Mouse (Mus musculus) midbrain, postnatal 0 days (tissue): Measurements from ENCODE around the gene Baiap2l2. TPM values are rescaled to one million over a fixed set of nuclear protein-coding genes. Genes with fewer than 3 reads are reported as not detected.
"Not testable (repeated sequence)": the region's sequence is repeated elsewhere in the genome, so short reads cannot be mapped to it uniquely, and the experiment has no call there.

Experiments
- ATAC-seq: fragments of 200-750 bp; cut with Nextera tagmentation; 2 replicates; pipeline ENCODE4 v1.8.0; 2017; ENCODE audit warnings: moderate number of reproducible peaks, mild to moderate bottlenecking, moderate TSS enrichment, moderate library complexity; ENCODE audit not compliant: low FRiP score
- DNase-seq: peaks from one replicate; pipeline ENCODE4 v3.0.0-alpha.2; 2015; ENCODE audit warnings: low spot score
- H3K27ac ChIP-seq: fragments of 300-500 bp; sonication (generic); 2 replicates; pipeline ENCODE4 v1.5.1; 2014; ENCODE audit warnings: low read depth, mild to moderate bottlenecking, low read length, mixed read lengths
- H3K27me3 ChIP-seq: fragments of 300-500 bp; sonication (generic); 2 replicates; pipeline ENCODE4 v1.6.1; 2014; ENCODE audit warnings: low read length, control low read depth, mixed read lengths; ENCODE audit not compliant: insufficient read depth
- H3K36me3 ChIP-seq: fragments of 300-500 bp; sonication (generic); 2 replicates; pipeline ENCODE4 v1.6.1; 2014; ENCODE audit warnings: low read length, control low read depth, mixed read lengths; ENCODE audit not compliant: insufficient read depth
- H3K4me1 ChIP-seq: fragments of 300-500 bp; sonication (generic); 2 replicates; pipeline ENCODE4 v1.6.1; 2014; ENCODE audit warnings: mild to moderate bottlenecking, control low read depth, antibody characterized with exemption, low read length, mixed read lengths; ENCODE audit not compliant: insufficient read depth
- H3K4me2 ChIP-seq: fragments of 300-500 bp; sonication (generic); 2 replicates; pipeline ENCODE4 v1.6.1; 2014; ENCODE audit warnings: low read depth, mild to moderate bottlenecking, low read length, mixed read lengths; ENCODE audit not compliant: poor library complexity, severe bottlenecking
- H3K4me3 ChIP-seq: fragments of 300-500 bp; sonication (generic); 2 replicates; pipeline ENCODE4 v1.5.1; 2014; ENCODE audit warnings: low read depth, mild to moderate bottlenecking, low read length, moderate library complexity
- H3K9ac ChIP-seq: fragments of 300-500 bp; sonication (generic); replicated peaks from 2 replicates; pipeline ENCODE4 v1.6.1; 2014; ENCODE audit warnings: mild to moderate bottlenecking, low read length, moderate library complexity, mixed read lengths; ENCODE audit not compliant: poor library complexity, severe bottlenecking
- H3K9me3 ChIP-seq: fragments of 300-500 bp; sonication (generic); 2 replicates; pipeline ENCODE4 v1.6.1; 2016; ENCODE audit warnings: low read length, control low read depth
- CTCF ChIP-seq: IDR thresholded peaks from 2 replicates; pipeline ENCODE4 v1.5.1; 2016; ENCODE audit warnings: antibody characterized with exemption, mild to moderate bottlenecking
- WGBS: fragments of 180-500 bp; shearing (Covaris S2); extraction: QIAGEN DNeasy Blood & Tissue Kit; methylation state at CpG from one replicate; pipeline ENCODE4 v1.1.7; 2014; 5-methylcytosine and 5-hydroxymethylcytosine counted together
- polyA plus RNA-seq: library from polyadenylated mRNA; unstranded; fragments of >200 nt; fragmentation: Nextera tagmentation; extraction: Ambion mirVana; gene quantifications from 2 replicates; pipeline ENCODE4 v1.2.1, GENCODE M21; 2015
- total RNA-seq: library from RNA; depleted of rRNA; stranded (reverse); fragments of >200 nt; gene quantifications from 2 replicates; pipeline ENCODE4 v1.2.3, GENCODE M21; 2014

The Baiap2l2 gene
- total and polyA plus RNA-seq, 2 experiments from 2014 or later: 3.1 to 8.5 TPM

- peak; percentile 85 for ATAC-seq
- under 1% methylated on average over 51 of the region's 51 CpGs for WGBS
- TF ChIP-seq CTCF: peak; percentile 30; the same call in 1 of the 2 replicates
- Histone ChIP-seq H3K4me3 (peak within 1 kb of the TSS; percentile 80), H3K4me2 (peak within 1 kb of the TSS; percentile 97), H3K36me3 (peaks cover 7% of the 10 kb centered on the region; the same call in 1 of the 2 replicates), H3K27me3 (no peaks in the 10 kb centered on the region), H3K4me1 (0 out of 2 replicates have a peak, but pooled peaks cover 9% of the 10 kb centered on the region), H3K9ac (peak within 1 kb of the TSS; percentile 97), H3K27ac (peak within 1 kb of the TSS; percentile 92), H3K9me3 (no peaks in the 10 kb centered on the region)
- peak; percentile 89 for DNase-seq
These were observed 56.1 kb downstream of the Baiap2l2 start, which contains the start of the genes Pick1 and Gm49486 for GRCm38 (mm10) chr15:79229058-79229821. Pick1 (plus strand) TSS chr15:79229173. Gm49486 (plus strand) TSS chr15:79229391.

GRCm38 (mm10) chr15:79225780-79226179, 59.6 kb downstream of the Baiap2l2 start:
- 64% methylated on average over 2 of the region's 2 CpGs for WGBS
- not testable (repeated sequence) for ATAC-seq, DNase-seq

GRCm38 (mm10) chr15:79224685-79225084, 60.7 kb downstream of the Baiap2l2 start:
- Histone ChIP-seq H3K36me3 (no peaks in the 10 kb centered on the region), H3K9ac (no peak overlapping the region), H3K27ac (no peak overlapping the region), H3K4me1 (0 out of 2 replicates have a peak, but pooled peaks cover 4% of the 10 kb centered on the region), H3K4me2 (no peak overlapping the region), H3K4me3 (no peak overlapping the region), H3K27me3 (no peaks in the 10 kb centered on the region), H3K9me3 (no peaks in the 10 kb centered on the region)
- DNase-seq (peak; percentile 85), ATAC-seq (peak; percentile 38; the same call in 1 of the 2 replicates)
- peak; percentile 97 for TF ChIP-seq CTCF
- 6% methylated on average over 5 of the region's 5 CpGs for WGBS

More at GRCm38 (mm10) chr15:79225780-79226179, 59.6 kb downstream of the Baiap2l2 start:
- not testable (repeated sequence) for H3K9me3 ChIP-seq, H3K4me1 ChIP-seq, H3K9ac ChIP-seq, H3K27me3 ChIP-seq, H3K27ac ChIP-seq, H3K36me3 ChIP-seq, H3K4me2 ChIP-seq, H3K4me3 ChIP-seq
- peak; percentile 18; the same call in 1 of the 2 replicates for TF ChIP-seq CTCF

- no peak for ATAC-seq
- WGBS: 9% methylated on average over 5 of the region's 5 CpGs
- H3K9me3 ChIP-seq: no peaks in the 10 kb centered on the region
These were observed 61.7 kb downstream of the Baiap2l2 start for GRCm38 (mm10) chr15:79223641-79224040.

GRCm38 (mm10) chr15:79219572-79219971, 65.8 kb downstream of the Baiap2l2 start:
- Histone ChIP-seq H3K4me3 (no peak overlapping the region), H3K36me3 (no peaks in the 10 kb centered on the region), H3K9me3 (no peaks in the 10 kb centered on the region), H3K4me1 (no peaks in the 10 kb centered on the region), H3K9ac (no peak overlapping the region), H3K27ac (no peak overlapping the region), H3K27me3 (no peaks in the 10 kb centered on the region), H3K4me2 (no peak overlapping the region)
- WGBS: 0% methylated on average over 1 of the region's 1 CpGs
- no peak for TF ChIP-seq CTCF
- ATAC-seq: no peak
- DNase-seq: no peak

More at GRCm38 (mm10) chr15:79223641-79224040, 61.7 kb downstream of the Baiap2l2 start:
- Histone ChIP-seq H3K27me3 (no peaks in the 10 kb centered on the region), H3K36me3 (no peaks in the 10 kb centered on the region), H3K4me2 (no peak overlapping the region), H3K4me3 (no peak overlapping the region), H3K4me1 (0 out of 2 replicates have a peak, but pooled peaks cover 4% of the 10 kb centered on the region), H3K27ac (no peak overlapping the region), H3K9ac (no peak overlapping the region)
- DNase-seq: no peak
- TF ChIP-seq CTCF: no peak

GRCm38 (mm10) chr15:79216191-79216590, 69.1 kb downstream of the Baiap2l2 start:
- no peaks in the 10 kb centered on the region for H3K9me3 ChIP-seq
- no peak overlapping the region for H3K27ac ChIP-seq
- ATAC-seq (no peak), DNase-seq (no peak)
- H3K27me3 ChIP-seq: no peaks in the 10 kb centered on the region
- WGBS: 84% methylated on average over 3 of the region's 3 CpGs
- no peak overlapping the region for H3K4me3 ChIP-seq
- H3K4me1 ChIP-seq: no peaks in the 10 kb centered on the region
- H3K36me3 ChIP-seq: no peaks in the 10 kb centered on the region
- no peak overlapping the region for H3K4me2 ChIP-seq
- no peak for TF ChIP-seq CTCF
- H3K9ac ChIP-seq: no peak overlapping the region
